Mouse (Mus musculus): Measurements from ENCODE around the gene 1700020A23Rik. TPM values are rescaled to one million over a fixed set of nuclear protein-coding genes. Genes with fewer than 3 reads are reported as not detected.

1700020A23Rik gene
- polyA plus RNA-seq, 1 experiment from 2014 or later: not detected

- no peak for DNase-seq (ENCODE audit: low spot score)
- Histone ChIP-seq H3K9me3 (replicated peaks) (no peaks in the 10 kb centered on the region), H3K27ac (no peak overlapping the region), H3K27me3 (ENCODE audit: low read depth, poor library complexity, severe bottlenecking) (no peaks in the 10 kb centered on the region), H3K4me3 (no peak overlapping the region), H3K4me1 (peaks cover 20% of the 10 kb centered on the region), H3K36me3 (peaks cover 60% of the 10 kb centered on the region)
- WGBS: 86% methylated on average over 3 of the region's 3 CpGs
Observed at GRCm38 (mm10) chr2:130392836-130393235, 12.2 kb upstream of the 1700020A23Rik start.

- peaks cover 28% of the 10 kb centered on the region for H3K4me1 ChIP-seq
- no peak overlapping the region for H3K27ac ChIP-seq
- no peak for DNase-seq (ENCODE audit: low spot score)
- no peaks in the 10 kb centered on the region for H3K27me3 ChIP-seq (ENCODE audit: low read depth, poor library complexity, severe bottlenecking)
- WGBS: 95% methylated on average over 11 of the region's 11 CpGs
- H3K4me3 ChIP-seq: 0 out of 2 replicates have a peak overlapping the region, but pooled peaks have one; percentile 80
- peaks cover 53% of the 10 kb centered on the region for H3K36me3 ChIP-seq
- H3K9me3 ChIP-seq (replicated peaks): no peaks in the 10 kb centered on the region
Observed at GRCm38 (mm10) chr2:130395696-130396095, 9.4 kb upstream of the 1700020A23Rik start.

- peak within 1 kb of the TSS; percentile 96 for H3K27ac ChIP-seq
- no peaks in the 10 kb centered on the region for H3K27me3 ChIP-seq (ENCODE audit: low read depth, poor library complexity, severe bottlenecking)
- DNase-seq (ENCODE audit: low spot score): peak; percentile 90
- H3K9me3 ChIP-seq (replicated peaks): no peaks in the 10 kb centered on the region
- H3K4me3 ChIP-seq: peak within 1 kb of the TSS; percentile 80
- WGBS: under 1% methylated on average over 52 of the region's 53 CpGs
- peaks cover 32% of the 10 kb centered on the region for H3K4me1 ChIP-seq
- peaks cover 39% of the 10 kb centered on the region for H3K36me3 ChIP-seq
Observed at GRCm38 (mm10) chr2:130397186-130397985, 7.7 kb upstream of the 1700020A23Rik start, which contains the start of gene Cpxm1. Cpxm1 (minus strand) TSS chr2:130397574.

- Histone ChIP-seq H3K36me3 (peaks cover 32% of the 10 kb centered on the region), H3K4me3 (peak overlapping the region; percentile 80), H3K9me3 (replicated peaks) (no peaks in the 10 kb centered on the region), H3K27ac (peak overlapping the region; percentile 96), H3K4me1 (peaks cover 32% of the 10 kb centered on the region), H3K27me3 (ENCODE audit: low read depth, poor library complexity, severe bottlenecking) (no peaks in the 10 kb centered on the region)
- peak; percentile 44 for DNase-seq (ENCODE audit: low spot score)
- WGBS: 16% methylated on average over 14 of the region's 14 CpGs
Observed at GRCm38 (mm10) chr2:130398091-130398490, 7.0 kb upstream of the 1700020A23Rik start.

GRCm38 (mm10) chr2:130400046-130400445, 5.0 kb upstream of the 1700020A23Rik start:
- no peaks in the 10 kb centered on the region for H3K9me3 ChIP-seq (replicated peaks)
- no peak for DNase-seq (ENCODE audit: low spot score)
- H3K36me3 ChIP-seq: peaks cover 12% of the 10 kb centered on the region
- H3K27me3 ChIP-seq (ENCODE audit: low read depth, poor library complexity, severe bottlenecking): no peaks in the 10 kb centered on the region
- H3K4me1 ChIP-seq: peaks cover 32% of the 10 kb centered on the region
- H3K27ac ChIP-seq: no peak overlapping the region
- WGBS: 93% methylated on average over 1 of the region's 1 CpGs
- no peak overlapping the region for H3K4me3 ChIP-seq

GRCm38 (mm10) chr2:130401891-130402290, 3.2 kb upstream of the 1700020A23Rik start:
- Histone ChIP-seq H3K9me3 (replicated peaks) (no peaks in the 10 kb centered on the region), H3K36me3 (no peaks in the 10 kb centered on the region), H3K27me3 (ENCODE audit: low read depth, poor library complexity, severe bottlenecking) (no peaks in the 10 kb centered on the region), H3K4me1 (peaks cover 22% of the 10 kb centered on the region), H3K27ac (no peak overlapping the region), H3K4me3 (no peak overlapping the region)
- WGBS: 84% methylated on average over 4 of the region's 4 CpGs
- no peak for DNase-seq (ENCODE audit: low spot score)

- Histone ChIP-seq H3K27me3 (ENCODE audit: low read depth, poor library complexity, severe bottlenecking) (no peaks in the 10 kb centered on the region), H3K36me3 (no peaks in the 10 kb centered on the region)
- DNase-seq (ENCODE audit: low spot score): no peak
Observed at GRCm38 (mm10) chr2:130406178-130406577, 1.1 kb downstream of the 1700020A23Rik start, which contains the start of gene Tmem239. Tmem239 (plus strand) TSS chr2:130406478.

GRCm38 (mm10) chr2:130408194-130408593, 3.1 kb downstream of the 1700020A23Rik start:
- Histone ChIP-seq H3K9me3 (replicated peaks) (no peaks in the 10 kb centered on the region), H3K36me3 (no peaks in the 10 kb centered on the region), H3K4me1 (peaks cover 19% of the 10 kb centered on the region), H3K27ac (no peak overlapping the region), H3K4me3 (no peak overlapping the region), H3K27me3 (ENCODE audit: low read depth, poor library complexity, severe bottlenecking) (no peaks in the 10 kb centered on the region)
- DNase-seq (ENCODE audit: low spot score): peak; percentile 51
- WGBS: 26% methylated on average over 6 of the region's 6 CpGs

More at GRCm38 (mm10) chr2:130406178-130406577, 1.1 kb downstream of the 1700020A23Rik start, which contains the start of gene Tmem239:
- 78% methylated on average over 2 of the region's 2 CpGs for WGBS
- no peak within 1 kb of the TSS for H3K27ac ChIP-seq
- H3K4me3 ChIP-seq: no peak within 1 kb of the TSS
- peaks cover 13% of the 10 kb centered on the region for H3K4me1 ChIP-seq
- no peaks in the 10 kb centered on the region for H3K9me3 ChIP-seq (replicated peaks)

GRCm38 (mm10) chr2:130411558-130412495, 6.8 kb downstream of the 1700020A23Rik start:
- DNase-seq (ENCODE audit: low spot score): peak; percentile 94
- Histone ChIP-seq H3K27ac (no peak overlapping the region), H3K36me3 (no peaks in the 10 kb centered on the region), H3K27me3 (ENCODE audit: low read depth, poor library complexity, severe bottlenecking) (no peaks in the 10 kb centered on the region), H3K4me3 (no peak overlapping the region), H3K4me1 (peaks cover 19% of the 10 kb centered on the region), H3K9me3 (replicated peaks) (no peaks in the 10 kb centered on the region)
- 41% methylated on average over 16 of the region's 16 CpGs for WGBS

- H3K4me1 ChIP-seq: peaks cover 19% of the 10 kb centered on the region
- 83% methylated on average over 3 of the region's 3 CpGs for WGBS
- H3K27me3 ChIP-seq (ENCODE audit: low read depth, poor library complexity, severe bottlenecking): no peaks in the 10 kb centered on the region
- no peak overlapping the region for H3K27ac ChIP-seq
- H3K36me3 ChIP-seq: no peaks in the 10 kb centered on the region
- no peak overlapping the region for H3K4me3 ChIP-seq
- no peak for DNase-seq (ENCODE audit: low spot score)
- no peaks in the 10 kb centered on the region for H3K9me3 ChIP-seq (replicated peaks)
Observed at GRCm38 (mm10) chr2:130412775-130413174, 7.7 kb downstream of the 1700020A23Rik start.

GRCm38 (mm10) chr2:130414094-130414856, 9.2 kb downstream of the 1700020A23Rik start:
- Histone ChIP-seq H3K27ac (no peak overlapping the region), H3K9me3 (replicated peaks) (no peaks in the 10 kb centered on the region), H3K4me1 (peaks cover 10% of the 10 kb centered on the region), H3K36me3 (peaks cover 12% of the 10 kb centered on the region), H3K4me3 (no peak overlapping the region), H3K27me3 (ENCODE audit: low read depth, poor library complexity, severe bottlenecking) (no peaks in the 10 kb centered on the region)
- WGBS: 77% methylated on average over 6 of the region's 6 CpGs
- no peak for DNase-seq (ENCODE audit: low spot score)

Data from limb, embryonic 10.5 days (tissue).